Mouse (Mus musculus) heart, embryonic 14.5 days (tissue): ENCODE results near the gene Ncl. TPM values are rescaled to one million over a fixed set of nuclear protein-coding genes. Genes with fewer than 3 reads are reported as not detected.

Source experiments
- ATAC-seq: fragments of 200-750 bp; cut with Nextera tagmentation; 2 replicates; pipeline ENCODE4 v1.8.0; 2017; ENCODE audit warnings: low read depth, moderate TSS enrichment; ENCODE audit not compliant: insufficient number of reproducible peaks, insufficient read depth, low FRiP score
- H3K27ac ChIP-seq, 2 experiments: fragments of 200-500 bp in 1 of 2; fragments of 300-500 bp in 1 of 2; sonication (generic) in 1 of 2; replicated peaks in 1 of 2; 2 replicates each; pipeline ENCODE4 v1.5.1; 2012 to 2014; ENCODE audit warnings: low read depth in 2 of 2, low read length in 2 of 2, control low read depth in 1 of 2, mild to moderate bottlenecking in 1 of 2, mixed read lengths in 1 of 2; ENCODE audit not compliant: control insufficient read depth in 1 of 2, insufficient read depth in 1 of 2
- H3K27me3 ChIP-seq: fragments of 300-500 bp; sonication (generic); 2 replicates; pipeline ENCODE4 v1.6.1; 2014; ENCODE audit warnings: mild to moderate bottlenecking, low read length, control low read depth; ENCODE audit not compliant: control insufficient read depth, insufficient read depth
- H3K36me3 ChIP-seq: fragments of 300-500 bp; sonication (generic); 2 replicates; pipeline ENCODE4 v1.6.1; 2014; ENCODE audit warnings: mild to moderate bottlenecking, control low read depth, low read length, mixed read lengths; ENCODE audit not compliant: control insufficient read depth, insufficient read depth
- H3K4me1 ChIP-seq, 2 experiments: fragments of 200-500 bp in 1 of 2; fragments of 300-500 bp in 1 of 2; sonication (generic) in 1 of 2; 2 replicates each; pipeline ENCODE4 v1.6.1; 2012 to 2014; ENCODE audit warnings: low read length in 2 of 2, control low read depth in 1 of 2, mixed read lengths in 1 of 2; ENCODE audit not compliant: control insufficient read depth in 2 of 2, insufficient read depth in 2 of 2
- H3K4me2 ChIP-seq: fragments of 300-500 bp; sonication (generic); 2 replicates; pipeline ENCODE4 v1.6.1; 2014; ENCODE audit warnings: mild to moderate bottlenecking, low read length
- H3K4me3 ChIP-seq, 2 experiments: fragments of 200-500 bp in 1 of 2; fragments of 300-500 bp in 1 of 2; sonication (generic) in 1 of 2; 2 replicates each; pipeline ENCODE4 v1.5.1; 2012 to 2014; ENCODE audit warnings: low read length in 2 of 2, mild to moderate bottlenecking in 2 of 2, control low read depth in 1 of 2, low read depth in 1 of 2, moderate library complexity in 1 of 2; ENCODE audit not compliant: control insufficient read depth in 1 of 2, insufficient read depth in 1 of 2
- H3K9ac ChIP-seq: fragments of 300-500 bp; sonication (generic); 2 replicates; pipeline ENCODE4 v1.6.1; 2014; ENCODE audit warnings: mild to moderate bottlenecking, low read length
- H3K9me3 ChIP-seq: fragments of 300-500 bp; sonication (generic); 2 replicates; pipeline ENCODE4 v1.6.1; 2016; ENCODE audit warnings: low read length, control low read depth; ENCODE audit not compliant: control insufficient read depth
- WGBS: fragments of 180-500 bp; shearing (Covaris S2); extraction: QIAGEN DNeasy Blood & Tissue Kit; methylation state at CpG from one replicate; pipeline ENCODE4 v1.1.7; 2014; 5-methylcytosine and 5-hydroxymethylcytosine counted together
- polyA plus RNA-seq: library from polyadenylated mRNA; unstranded; fragments of >200 nt; fragmentation: Nextera tagmentation; extraction: Ambion mirVana; gene quantifications from 2 replicates; pipeline ENCODE4 v1.2.1, GENCODE M21; 2014

Ncl gene
- polyA plus RNA-seq, 1 experiment from 2014 or later, result 177 TPM

DNA sequence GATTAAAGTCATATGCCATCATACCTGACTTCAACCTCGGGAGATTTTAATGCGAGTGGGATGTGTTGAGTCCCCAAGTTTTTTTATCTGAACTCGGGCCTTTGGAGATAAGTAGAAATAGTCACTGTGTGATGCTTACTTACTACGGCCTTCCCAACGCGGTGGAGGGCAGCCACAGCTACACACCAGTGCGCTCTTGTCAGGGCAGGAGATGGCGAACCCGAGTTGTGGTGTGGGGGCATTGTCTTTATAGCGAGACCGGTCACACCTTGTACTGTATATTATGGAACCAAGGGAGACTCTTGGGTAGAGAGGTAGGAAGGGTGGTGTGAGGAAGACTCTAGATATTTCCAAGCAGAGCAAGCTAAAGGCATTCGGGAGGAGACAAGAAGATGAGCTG, 1.2 kb upstream of the Ncl start:
- Histone ChIP-seq H3K9ac (peak overlapping the region; percentile 90), H3K27me3 (no peaks in the 10 kb centered on the region), H3K9me3 (no peaks in the 10 kb centered on the region), H3K36me3 (peaks cover 23% of the 10 kb centered on the region), H3K4me3 (peak overlapping the region; percentile 78 to 93), H3K27ac (no peak overlapping the region), H3K4me2 (peak overlapping the region; percentile 93), H3K4me1 (peaks cover 4 to 18% of the 10 kb centered on the region in 2 experiments; a peak in 3 of 4 replicates)
- 20% methylated on average over 12 of the region's 12 CpGs for WGBS
- no peak for ATAC-seq

DNA sequence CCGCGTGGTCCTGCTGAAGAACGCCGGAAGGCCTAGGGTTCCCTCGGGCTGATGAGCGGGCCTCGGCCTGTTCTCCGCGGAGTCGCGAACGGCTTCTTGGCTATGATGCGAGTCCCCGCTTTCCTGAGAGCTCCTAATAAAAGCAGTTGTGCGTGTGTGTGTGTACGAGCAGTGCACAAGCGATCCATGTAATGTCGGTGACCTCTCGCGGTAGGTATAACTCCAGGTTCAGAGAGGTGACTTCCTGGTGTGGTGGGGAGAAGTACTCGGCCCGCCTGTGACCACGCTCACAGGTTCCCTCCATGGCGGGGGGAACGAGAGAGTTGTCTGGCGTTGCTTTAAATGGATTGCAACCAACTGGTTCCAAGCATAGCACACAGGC, 589 bp upstream of the Ncl start:
- Histone ChIP-seq H3K36me3 (peaks cover 29% of the 10 kb centered on the region), H3K27ac (peak overlapping the region; percentile 74 to 78), H3K27me3 (no peaks in the 10 kb centered on the region), H3K4me3 (peak overlapping the region; percentile 78 to 93), H3K9ac (peak overlapping the region; percentile 90), H3K9me3 (no peaks in the 10 kb centered on the region), H3K4me1 (peaks cover 4 to 18% of the 10 kb centered on the region in 2 experiments; a peak in 3 of 4 replicates), H3K4me2 (peak overlapping the region; percentile 93)
- peak; percentile 3; the same call in 1 of the 2 replicates for ATAC-seq
- under 1% methylated on average over 26 of the region's 26 CpGs for WGBS

GRCm38 (mm10) chr1:86358229-86358905, 833 bp downstream of the Ncl start:
- Histone ChIP-seq H3K4me2 (peak overlapping the region; percentile 93), H3K36me3 (peaks cover 44% of the 10 kb centered on the region), H3K27ac (peak overlapping the region; percentile 97 to 99), H3K27me3 (no peaks in the 10 kb centered on the region), H3K4me3 (peak overlapping the region; percentile 84 to 93), H3K9me3 (no peaks in the 10 kb centered on the region), H3K9ac (peak overlapping the region; percentile 86), H3K4me1 (peaks cover 4 to 18% of the 10 kb centered on the region in 2 experiments; a peak in 3 of 4 replicates)
- under 1% methylated on average over 35 of the region's 41 CpGs for WGBS
- no peak for ATAC-seq

GRCm38 (mm10) chr1:86354186-86354585, 5.0 kb downstream of the Ncl start:
- WGBS, result 82% methylated on average over 2 of the region's 2 CpGs
- Histone ChIP-seq H3K4me1 (peaks cover 2 to 9% of the 10 kb centered on the region in 2 experiments; a peak in 3 of 4 replicates), H3K9me3 (no peaks in the 10 kb centered on the region), H3K27me3 (no peaks in the 10 kb centered on the region), H3K27ac (no peak overlapping the region), H3K36me3 (peaks cover 85% of the 10 kb centered on the region), H3K4me3 (no peak overlapping the region), H3K9ac (no peak overlapping the region), H3K4me2 (no peak overlapping the region)
- no peak for ATAC-seq

DNA sequence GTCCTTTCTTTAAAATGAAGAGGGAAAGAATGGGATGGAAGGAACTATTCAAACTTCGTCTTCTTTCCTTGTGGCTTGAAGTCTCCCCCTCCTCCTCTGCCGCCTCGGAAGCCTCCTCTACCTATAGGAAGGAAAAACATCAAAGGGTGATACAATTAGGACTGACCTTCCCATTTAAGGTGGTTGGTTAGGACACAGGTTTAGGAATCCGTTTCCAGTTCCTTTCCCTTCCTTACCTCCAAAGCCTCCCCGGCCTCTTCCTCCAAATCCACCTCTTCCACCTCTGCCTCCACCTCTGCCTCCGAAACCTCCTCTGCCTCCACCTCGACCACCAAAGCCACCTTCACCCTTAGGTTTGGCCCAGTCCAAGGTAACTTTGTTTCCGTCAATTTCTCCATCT, 8.6 kb downstream of the Ncl start:
- no peak overlapping the region for H3K27ac ChIP-seq
- no peak overlapping the region for H3K4me2 ChIP-seq
- H3K9ac ChIP-seq, result no peak overlapping the region
- no peak overlapping the region for H3K4me3 ChIP-seq
- H3K4me1 ChIP-seq, result no peaks in the 10 kb centered on the region
- no peaks in the 10 kb centered on the region for H3K9me3 ChIP-seq
- ATAC-seq, result no peak
- H3K27me3 ChIP-seq, result no peaks in the 10 kb centered on the region
- WGBS, result 83% methylated on average over 8 of the region's 8 CpGs
- peaks cover 88% of the 10 kb centered on the region for H3K36me3 ChIP-seq

DNA sequence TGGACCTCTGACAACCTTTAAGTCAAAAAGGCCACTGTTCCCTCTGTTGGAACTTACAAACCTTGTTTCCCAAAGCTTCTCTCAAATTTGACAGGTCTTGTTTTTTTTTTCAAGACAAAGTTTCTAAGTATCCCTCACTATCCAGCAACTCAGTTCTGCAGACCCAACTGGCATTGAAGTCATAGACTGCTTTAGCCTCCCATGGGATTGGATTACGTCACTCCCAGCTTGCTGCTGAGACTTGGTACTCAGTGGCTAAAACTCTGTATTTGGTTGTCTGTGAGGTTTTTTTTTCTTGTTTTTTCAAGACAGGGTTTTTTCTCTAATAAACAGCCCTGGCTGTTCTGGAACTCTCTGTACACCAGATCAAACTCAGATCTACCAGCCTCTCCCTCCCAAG, 9.5 kb downstream of the Ncl start:
- no peak for ATAC-seq
- Histone ChIP-seq H3K36me3 (peaks cover 79% of the 10 kb centered on the region), H3K9me3 (no peaks in the 10 kb centered on the region), H3K4me3 (no peak overlapping the region), H3K27ac (no peak overlapping the region), H3K9ac (no peak overlapping the region), H3K4me1 (no peaks in the 10 kb centered on the region), H3K27me3 (no peaks in the 10 kb centered on the region), H3K4me2 (no peak overlapping the region)
- WGBS, result 89% methylated on average over 1 of the region's 1 CpGs

GRCm38 (mm10) chr1:86349201-86349600, 10.0 kb downstream of the Ncl start:
- H3K36me3 ChIP-seq, result peaks cover 74% of the 10 kb centered on the region
- H3K4me3 ChIP-seq, result no peak overlapping the region
- H3K27me3 ChIP-seq, result no peaks in the 10 kb centered on the region
- 91% methylated on average over 3 of the region's 3 CpGs for WGBS
- H3K27ac ChIP-seq, result no peak overlapping the region
- H3K4me1 ChIP-seq, result no peaks in the 10 kb centered on the region
- ATAC-seq, result no peak
- no peak overlapping the region for H3K9ac ChIP-seq
- no peak overlapping the region for H3K4me2 ChIP-seq
- no peaks in the 10 kb centered on the region for H3K9me3 ChIP-seq

DNA sequence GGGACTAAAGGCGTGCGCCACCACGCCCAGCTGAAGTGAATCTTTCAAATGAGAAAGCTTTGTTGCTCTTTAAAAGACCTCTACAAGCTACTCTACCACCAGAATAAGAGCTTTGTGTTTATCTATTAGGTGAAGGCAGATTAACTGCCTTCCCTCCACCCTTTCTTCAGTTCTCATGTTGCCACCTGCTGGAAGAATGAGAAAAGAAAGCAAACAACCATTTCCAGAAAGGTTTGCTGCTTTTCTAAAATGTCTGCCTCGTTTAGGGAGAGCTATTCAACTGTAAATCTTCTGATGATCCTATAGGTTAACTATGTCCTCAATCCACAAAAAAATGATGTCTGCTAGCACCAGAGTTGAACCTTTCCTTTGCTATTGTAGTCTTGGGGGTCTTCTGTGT, 10.4 kb downstream of the Ncl start:
- H3K9me3 ChIP-seq, result no peaks in the 10 kb centered on the region
- H3K9ac ChIP-seq, result no peak overlapping the region
- H3K4me2 ChIP-seq, result no peak overlapping the region
- peaks cover 70% of the 10 kb centered on the region for H3K36me3 ChIP-seq
- no peak for ATAC-seq
- 86% methylated on average over 4 of the region's 4 CpGs for WGBS
- no peaks in the 10 kb centered on the region for H3K27me3 ChIP-seq
- H3K27ac ChIP-seq, result no peak overlapping the region
- no peak overlapping the region for H3K4me3 ChIP-seq
- H3K4me1 ChIP-seq, result no peaks in the 10 kb centered on the region
